Mouse (Mus musculus) cerebellum, postnatal 14 days (tissue): Measurements from ENCODE around the gene Tdgf1.

Experiments used
- DNase-seq, 2 experiments: peaks; one replicate each; pipeline ENCODE4 v3.0.0; 2021; ENCODE audit warnings: mixed read lengths in 2 of 2

The Tdgf1 gene

DNA sequence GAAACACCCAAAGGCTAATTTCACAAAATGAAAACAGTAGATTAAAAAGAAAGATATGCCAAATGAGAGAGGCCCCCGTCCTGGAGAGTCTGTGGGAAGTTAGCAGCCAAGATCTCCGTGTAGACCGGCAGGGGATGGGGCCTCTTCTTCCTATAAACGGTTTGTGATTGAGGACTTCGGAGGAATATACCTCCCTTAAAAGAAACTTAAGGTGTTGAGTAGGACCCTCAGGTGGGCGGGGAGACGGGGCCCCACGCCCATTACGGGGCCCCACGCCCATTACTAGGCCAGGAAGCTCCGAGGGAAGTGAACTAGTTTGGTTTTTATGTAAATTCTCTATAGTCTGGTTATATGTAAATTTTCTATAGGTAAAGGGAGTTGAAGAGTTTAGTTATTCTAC lies at the start of gene Tdgf1:
TSS of gene Tdgf1 (minus strand) at position 233 of the 400 bp plus-strand sequence.
- DNase-seq, result no peak

DNA sequence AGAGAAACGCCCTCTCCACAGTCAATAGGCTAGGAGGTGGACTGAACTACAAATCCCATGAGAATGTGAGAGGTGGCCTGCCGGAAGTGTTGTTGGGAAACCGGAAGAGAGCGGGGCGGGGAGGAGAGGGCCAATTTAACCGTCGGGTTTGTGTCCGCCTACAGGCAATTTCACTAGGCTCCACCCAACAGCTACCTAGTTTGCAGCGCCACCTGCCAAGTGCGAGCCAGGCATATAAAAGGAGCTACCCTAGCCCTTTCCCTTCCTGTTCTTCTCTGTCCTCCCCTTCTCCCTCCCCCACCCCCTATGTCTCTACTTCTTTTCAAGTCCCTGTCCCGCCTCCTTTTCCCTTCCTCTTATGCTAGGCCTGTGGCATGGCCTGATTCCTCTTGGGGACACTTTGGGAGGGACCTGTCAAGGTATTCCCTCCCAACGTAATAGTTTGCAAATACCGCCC lies 48.8 kb upstream of the Tdgf1 start:
- DNase-seq, result peak; percentile 71 to 74

DNA sequence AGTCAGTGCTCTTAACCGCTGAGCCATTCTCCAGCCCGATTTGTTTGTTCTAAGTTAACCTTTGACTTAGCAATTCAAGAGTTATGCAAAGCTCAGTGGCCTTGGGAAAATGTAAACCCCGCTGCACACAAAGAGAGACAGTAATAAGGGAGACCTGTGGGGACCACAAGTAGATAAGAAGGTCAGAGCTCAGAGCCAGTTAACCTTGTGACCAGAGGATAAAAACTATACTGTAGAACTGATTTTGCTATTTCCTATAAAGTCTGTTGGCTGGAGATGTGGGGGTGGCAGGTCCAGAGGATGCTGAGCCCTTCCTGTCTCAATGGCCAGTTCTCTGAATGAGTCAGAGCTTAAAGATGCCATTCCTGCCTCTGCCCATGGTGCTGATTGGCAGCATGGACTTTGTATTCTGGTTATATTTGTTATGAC lies 47.3 kb upstream of the Tdgf1 start:
- no peak for DNase-seq

DNA sequence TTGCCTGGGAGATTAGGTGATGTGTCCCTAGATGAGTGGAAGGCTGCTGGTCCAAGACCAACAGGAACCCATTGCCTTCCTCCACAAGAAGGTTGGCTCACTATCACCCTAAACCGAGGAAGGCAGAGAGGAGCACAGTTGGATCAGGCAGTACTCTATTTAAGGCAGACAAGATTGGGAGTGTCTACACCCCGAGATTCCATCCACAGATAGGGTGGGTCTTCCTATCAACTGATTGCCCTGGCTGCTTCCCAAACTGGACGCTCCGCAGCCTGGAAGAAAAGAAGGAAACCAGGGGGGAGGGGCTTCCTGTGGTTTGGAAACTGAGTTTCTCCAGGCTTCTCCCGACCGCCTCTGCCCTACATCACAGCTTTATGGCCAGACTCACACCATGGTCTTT lies 44.2 kb upstream of the Tdgf1 start, which contains the start of gene Rtp3:
TSS of gene Rtp3 (minus strand) at position 380 of the 400 bp plus-strand sequence.
- DNase-seq, result no peak

DNA sequence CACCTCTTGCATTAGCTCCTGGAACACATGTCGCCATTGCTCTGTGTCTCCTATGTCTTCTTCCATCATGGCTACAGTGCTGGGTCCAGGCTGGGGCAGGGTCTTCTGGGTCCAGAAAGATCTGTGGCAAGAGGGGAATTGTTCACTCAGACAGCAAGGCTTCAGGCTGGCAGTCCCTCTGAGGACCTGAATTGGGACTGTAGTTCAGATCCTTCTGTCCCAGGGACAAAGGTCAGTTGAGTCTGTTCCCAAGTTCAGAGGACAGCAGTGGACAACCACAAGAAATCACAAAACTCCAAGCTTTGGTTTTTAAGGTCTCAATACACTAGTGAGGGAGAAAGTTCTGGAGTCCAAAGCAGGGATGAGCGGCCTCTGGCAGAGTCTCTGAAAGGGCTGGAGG lies 43.6 kb upstream of the Tdgf1 start:
- no peak for DNase-seq

DNA sequence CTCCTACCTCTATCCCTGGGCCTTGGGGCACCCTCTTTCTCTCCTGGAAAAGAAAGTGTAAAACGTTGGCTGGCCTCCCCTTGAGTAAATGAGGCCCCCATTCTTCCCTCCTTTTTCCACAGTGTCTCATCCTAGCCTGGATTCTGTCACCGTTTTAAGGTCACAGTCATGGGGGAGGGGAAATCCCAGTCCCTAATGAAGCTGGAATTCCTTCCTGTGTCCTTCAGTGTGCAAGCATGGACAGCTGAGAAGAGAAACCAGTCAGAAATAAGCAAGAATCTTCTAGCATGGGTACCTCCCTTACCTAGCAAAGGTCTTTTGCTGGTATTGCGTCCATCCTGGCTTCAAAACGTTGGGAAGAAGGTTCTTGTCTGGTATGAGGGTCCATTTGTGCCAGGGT lies 43.2 kb upstream of the Tdgf1 start:
- no peak for DNase-seq

DNA sequence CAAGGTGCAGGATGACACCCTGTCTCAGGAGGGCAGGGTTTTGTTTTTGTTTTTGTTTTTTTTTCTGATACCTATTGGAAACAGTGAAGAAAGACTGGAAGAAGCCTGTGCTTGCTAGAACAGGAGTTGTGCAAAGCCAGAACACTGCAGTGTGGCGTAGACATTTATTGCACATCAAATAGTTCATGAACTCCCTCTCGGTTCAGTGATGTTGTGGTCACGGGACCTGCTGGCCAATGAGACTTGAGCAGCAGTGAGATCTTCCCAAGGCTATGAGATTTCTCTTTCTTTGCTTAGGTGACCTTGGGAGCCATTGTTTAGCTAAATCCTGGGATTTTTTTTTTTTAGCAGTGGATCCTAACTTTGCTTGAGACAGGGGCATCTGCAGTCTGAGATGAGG lies 42.1 kb upstream of the Tdgf1 start:
- DNase-seq, result no peak

DNA sequence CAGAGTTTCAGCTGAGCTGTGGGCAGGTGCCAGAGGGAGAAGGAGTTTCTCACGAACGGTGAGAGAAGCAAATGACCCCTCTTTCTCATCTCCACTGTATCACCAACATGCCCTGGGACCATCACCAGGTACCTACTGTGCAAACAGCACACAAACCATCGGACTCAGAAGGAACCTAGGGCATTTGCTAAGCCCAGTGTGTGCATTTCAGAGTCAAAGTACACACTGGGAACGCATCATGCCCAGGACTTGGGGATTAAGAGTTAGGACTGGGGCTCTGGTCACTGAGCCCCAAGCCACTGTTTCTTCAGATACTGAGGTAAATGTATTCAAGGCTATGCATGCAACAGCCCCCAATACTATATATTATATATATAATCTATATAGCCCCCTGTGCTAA lies 41.4 kb upstream of the Tdgf1 start:
- no peak for DNase-seq

DNA sequence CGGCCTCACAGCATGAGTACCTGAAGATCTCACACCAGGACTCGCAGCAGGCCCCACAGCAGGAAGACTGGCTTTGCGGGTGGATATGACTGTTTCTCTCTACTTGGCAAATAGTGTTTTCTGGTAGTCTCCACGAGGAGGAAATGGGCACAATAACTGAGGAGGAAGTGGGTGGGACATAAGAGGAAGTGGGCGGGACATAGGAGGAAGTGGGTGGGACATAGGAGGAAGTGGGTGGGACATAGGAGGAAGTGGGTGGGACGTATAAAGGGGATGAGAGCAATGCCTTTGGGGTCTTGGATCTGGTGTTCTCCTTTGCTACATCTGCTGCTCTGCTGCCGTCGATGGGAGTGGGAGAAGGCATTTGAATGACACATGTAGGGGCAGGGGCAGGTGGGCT lies 40.0 kb upstream of the Tdgf1 start:
- no peak for DNase-seq

DNA sequence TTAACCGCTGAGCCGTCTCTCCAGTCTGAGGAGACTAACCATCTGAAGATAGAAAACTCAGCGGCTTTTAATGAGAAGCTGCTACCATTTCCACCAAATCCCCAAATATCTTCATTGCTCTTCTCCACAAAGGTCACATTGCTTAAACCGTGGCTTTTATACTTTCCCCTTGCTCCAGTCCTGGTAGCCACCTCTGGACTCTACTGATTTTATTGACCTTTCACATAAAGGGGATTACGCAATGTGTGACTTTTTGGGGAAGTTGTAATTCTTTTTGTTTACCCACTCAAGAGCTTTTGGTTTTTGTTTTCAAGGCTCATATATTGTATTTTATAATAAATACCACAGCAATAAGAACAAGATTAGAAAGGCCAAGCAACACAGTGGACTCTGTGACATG lies 39.6 kb upstream of the Tdgf1 start:
- no peak for DNase-seq

DNA sequence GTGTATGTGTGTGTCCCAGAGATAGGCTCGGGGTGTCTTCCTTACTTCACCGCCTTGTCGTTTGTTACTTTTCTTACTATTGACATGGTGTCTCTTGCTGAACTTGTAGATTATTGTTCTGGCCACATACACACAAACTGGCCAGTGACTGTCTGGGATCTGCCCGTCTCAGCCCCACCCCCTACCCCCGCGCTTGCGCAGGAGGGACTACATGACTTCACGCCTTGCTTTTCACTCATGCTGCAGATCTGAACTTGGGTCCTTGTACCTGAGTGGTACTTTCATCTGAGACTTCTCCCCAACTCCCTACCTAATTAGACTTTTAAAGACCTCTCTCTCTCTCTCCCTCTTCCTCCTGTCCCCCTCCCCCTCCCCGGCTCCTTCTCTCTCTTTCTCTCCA lies 38.1 kb upstream of the Tdgf1 start:
- no peak for DNase-seq

DNA sequence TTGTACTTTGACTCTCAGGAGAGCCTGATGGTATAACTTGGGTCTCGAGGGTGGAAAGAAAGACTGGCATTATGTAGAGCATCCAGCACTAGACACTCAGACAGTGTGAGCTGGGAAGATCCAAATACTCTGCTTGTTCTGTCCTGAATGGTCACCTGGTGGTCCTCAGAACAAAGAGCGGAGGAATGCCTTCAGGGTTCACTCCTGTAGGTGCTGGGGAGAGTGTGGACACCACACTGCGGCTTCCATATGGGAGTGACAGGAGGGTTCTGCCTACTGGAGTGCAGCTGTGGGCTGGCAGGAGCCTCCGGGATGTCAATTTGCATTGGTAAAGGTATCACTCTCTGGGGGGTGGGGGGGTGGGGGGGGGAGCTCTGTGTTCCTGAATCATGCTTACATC lies 36.4 kb upstream of the Tdgf1 start:
- no peak for DNase-seq

DNA sequence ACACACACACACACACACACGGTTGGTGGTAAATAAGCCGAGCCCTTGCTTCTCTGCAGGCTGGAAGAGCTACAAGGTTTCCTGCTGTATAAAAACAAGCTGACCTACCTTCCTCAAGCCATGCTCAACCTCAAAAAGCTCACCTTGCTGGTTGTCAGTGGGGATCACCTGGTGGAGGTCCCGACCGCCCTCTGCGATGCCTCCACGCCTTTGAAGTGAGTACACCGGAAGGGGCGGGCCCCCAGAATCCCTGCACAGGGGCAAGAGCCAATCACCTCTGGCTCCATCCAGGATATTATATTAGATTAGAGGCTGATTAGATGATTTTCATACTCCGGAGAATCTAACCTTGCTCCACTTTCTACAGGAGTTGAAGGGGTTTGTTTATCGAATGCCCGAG lies 33.5 kb upstream of the Tdgf1 start:
- DNase-seq, result no peak

DNA sequence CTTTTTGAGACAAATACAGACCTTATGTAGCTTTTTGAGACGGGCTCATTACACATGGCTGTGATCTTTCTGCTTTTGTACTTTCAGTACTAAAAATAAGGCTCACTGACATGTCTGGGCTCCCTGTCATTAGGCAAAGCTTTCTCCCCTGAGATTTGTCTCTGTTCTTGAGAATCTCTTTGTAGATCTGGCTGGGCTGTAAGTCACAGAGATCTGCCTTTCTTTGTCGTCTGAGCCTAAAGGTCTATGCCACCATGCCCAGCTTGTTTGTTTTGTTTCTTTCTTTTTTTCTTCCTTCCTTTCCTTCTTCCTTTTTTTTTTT lies 19.9 kb upstream of the Tdgf1 start:
- no peak for DNase-seq

DNA sequence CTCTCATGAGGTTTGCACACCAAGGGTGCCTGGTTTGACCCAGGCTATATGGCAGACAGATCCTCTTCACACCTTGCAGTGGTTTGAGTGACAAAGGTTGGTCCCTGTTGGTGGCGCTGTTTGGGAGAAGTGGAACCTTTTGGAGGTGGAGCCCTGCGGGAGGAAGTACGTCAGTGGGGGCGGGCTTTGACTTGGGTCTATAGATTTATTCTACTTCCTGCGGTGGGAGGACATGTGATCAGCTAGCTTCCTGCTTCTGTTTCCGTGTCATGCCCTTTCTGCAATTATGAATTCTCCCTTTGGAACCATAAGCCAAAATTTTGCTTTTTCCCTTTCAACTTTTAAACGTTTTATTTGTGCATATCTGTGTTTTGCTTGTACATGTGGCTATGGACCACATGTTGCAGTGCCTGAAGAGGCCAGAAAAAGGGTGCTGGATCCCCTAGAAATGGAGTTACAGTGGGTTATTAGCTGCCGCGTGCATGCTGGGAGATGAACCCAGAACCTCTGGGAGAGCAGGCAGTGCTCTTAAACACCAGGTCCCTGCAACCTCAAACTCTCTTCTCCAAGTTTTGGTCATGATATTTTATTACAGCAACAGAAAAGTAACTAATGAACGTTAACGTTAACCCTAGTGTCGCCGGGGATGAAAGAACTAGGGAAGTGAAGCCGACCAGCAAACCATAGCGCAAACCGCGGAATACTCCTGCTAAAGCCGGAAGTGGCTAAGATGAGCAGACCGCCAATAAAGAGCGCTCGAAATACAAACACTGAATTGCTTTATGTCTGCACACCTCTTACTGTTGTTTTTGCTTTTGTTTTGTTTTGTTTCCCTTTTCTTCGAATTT lies 19.3 kb upstream of the Tdgf1 start:
- DNase-seq, result no peak

DNA sequence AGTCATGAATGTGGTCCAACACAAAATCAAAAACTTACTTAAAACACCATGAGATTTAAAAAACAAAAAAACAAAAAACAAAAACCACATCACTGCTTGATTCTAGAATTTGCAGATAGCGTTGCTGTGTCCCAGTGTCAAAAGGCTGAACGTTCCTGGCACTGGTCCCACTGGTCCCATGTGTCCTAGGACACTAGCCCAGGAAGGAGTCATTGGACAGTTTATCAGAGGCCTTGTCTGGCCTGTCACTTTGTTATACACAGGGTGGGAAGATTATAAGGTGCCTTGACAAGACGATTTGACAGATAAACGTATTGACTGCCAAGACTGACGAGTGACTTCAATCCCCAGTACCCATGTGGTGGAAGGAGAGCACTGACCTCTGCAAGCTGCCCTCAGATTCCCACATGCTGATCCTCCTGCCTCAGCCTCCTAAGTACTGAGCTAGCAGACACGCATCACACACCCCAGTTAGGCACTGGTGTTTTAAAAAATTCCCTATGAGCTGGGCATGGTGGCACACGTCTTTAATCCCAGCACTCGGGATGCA lies 17.7 kb upstream of the Tdgf1 start:
- DNase-seq, result no peak

DNA sequence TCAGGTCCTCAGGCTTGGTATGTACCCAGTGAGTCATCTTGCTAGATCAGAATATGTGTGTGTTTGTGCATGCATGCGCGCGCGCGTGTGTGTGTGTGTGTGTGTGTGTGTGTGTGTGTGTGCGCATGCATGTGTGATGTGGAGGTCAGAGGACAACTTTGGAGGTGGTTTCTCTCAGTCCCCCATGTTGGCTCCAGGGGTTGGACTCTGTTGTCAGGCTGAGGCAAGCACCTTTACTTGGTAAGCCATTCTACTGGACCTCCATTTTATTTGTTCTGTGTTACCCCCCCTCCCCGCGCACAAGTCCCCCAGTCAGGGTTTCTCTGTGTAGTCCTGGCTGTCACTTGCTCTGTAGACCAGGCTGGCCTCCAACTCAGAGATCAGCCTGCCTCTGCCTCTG lies 15.4 kb upstream of the Tdgf1 start:
- no peak for DNase-seq

DNA sequence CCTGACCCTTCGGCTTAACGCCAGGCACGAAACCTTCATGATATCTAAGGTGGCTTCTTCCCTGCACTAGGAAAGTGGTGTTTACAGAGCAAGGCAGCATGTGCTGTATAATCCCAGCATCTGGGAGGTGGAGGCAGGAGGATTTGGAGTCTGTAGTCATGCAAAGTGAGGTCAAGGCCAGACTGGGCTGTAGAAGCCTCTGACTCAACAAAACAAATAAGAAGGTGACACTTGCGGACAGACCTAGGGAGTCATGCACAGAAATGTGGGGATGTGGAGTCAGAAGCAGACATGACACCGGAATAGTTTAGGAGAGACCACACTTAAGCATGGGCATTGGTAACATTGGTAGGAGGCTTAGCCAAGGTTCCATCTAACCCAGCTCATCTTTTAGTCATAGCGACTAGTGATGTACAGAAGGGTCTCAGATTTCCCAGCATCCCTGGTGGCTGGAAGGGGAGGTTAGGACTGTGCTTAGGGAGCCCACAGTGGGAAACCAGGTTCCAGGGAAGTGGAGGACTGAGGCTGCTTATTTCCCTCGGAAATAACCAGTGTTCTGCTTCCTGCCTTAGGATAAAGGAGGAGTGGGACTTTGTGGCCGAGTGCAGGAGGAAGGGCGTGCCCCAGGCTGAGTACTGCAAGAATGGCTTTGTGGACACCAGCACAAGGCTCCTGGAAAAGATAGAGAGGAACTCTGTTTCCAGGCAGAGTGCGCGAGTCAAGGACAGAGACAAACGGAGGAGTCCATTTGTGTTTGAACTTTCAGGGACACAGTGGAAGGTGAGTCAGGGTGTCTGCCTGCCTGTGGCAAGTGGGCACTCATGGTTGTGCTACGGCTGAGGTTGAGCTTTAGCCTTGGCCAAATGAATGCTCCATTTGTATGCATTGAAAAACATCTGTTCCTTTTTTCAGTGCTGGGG lies 14.5 kb upstream of the Tdgf1 start:
- no peak for DNase-seq

DNA sequence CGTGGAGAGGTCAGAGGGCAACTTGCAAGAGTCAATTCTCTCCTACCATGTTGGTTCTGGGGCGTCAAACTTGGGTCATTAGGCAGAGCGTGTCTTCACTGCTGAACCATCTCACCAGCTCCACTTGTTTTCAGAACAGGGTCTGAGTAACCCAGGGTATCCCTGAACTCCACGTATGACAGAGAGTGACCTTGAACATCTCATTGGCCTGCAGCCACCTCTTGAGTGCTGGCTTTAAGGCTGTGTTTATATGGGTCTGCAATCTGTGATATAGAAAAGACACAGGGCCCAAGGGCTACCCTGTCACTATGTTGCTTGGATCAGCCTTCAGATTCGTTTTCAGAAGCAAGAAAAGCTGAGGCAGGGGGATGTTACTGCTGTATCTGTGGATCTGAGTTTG lies 13.7 kb upstream of the Tdgf1 start:
- DNase-seq, result no peak

DNA sequence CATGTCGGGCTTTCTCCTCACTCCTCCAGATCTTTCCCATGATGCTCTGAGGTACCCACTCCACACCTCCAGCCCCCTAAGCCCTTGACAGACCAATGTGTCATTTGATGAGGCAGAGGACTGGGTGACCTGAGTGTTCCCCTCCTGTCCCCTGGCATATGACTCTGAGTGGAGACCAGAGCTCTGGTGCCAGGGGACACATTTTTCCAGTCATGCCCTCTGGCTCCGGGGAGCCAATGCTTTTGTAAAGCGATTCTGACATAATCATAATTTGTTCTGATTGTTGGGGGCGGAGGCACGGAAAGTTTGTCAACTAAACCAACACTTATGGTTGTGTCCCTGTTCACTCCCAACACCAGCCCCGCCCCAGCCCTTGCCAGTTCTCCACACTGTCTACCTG lies 10.0 kb upstream of the Tdgf1 start:
- DNase-seq, result no peak

DNA sequence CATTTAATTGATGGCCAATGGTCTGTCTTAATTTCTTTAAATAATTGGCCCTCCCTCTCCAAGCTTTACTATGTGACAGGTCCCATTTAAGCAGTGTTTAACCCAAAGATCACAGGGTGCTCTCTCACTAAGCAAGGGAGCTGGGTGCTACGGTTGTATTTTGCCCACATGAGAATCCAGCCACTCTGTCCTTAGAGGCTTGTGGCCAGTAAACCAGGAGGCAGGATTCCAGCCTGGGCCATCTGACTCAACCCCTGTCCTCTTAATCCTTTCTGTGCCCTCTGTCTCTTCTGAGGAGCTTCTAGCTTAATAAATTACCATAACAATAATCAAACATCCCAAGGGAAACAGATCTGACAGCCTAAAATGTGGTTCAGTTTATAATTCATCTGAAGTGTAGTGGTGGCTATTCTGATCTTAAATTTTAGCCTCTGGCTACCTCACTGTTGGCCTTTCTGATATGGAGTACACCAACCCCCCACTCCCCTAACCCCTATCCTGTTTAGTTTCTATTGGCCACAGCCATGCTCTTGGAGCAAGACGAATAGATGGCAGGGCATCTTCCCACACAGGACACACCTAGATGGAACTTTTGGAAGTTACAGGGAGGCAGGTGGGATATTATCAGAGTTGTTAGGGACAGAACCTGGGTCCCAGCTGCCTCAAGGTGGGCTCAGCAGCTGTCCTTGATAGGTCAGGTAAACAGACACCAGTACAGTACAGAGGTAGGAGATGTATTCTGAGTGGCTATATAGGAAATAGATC lies 8.9 kb upstream of the Tdgf1 start:
- no peak for DNase-seq

DNA sequence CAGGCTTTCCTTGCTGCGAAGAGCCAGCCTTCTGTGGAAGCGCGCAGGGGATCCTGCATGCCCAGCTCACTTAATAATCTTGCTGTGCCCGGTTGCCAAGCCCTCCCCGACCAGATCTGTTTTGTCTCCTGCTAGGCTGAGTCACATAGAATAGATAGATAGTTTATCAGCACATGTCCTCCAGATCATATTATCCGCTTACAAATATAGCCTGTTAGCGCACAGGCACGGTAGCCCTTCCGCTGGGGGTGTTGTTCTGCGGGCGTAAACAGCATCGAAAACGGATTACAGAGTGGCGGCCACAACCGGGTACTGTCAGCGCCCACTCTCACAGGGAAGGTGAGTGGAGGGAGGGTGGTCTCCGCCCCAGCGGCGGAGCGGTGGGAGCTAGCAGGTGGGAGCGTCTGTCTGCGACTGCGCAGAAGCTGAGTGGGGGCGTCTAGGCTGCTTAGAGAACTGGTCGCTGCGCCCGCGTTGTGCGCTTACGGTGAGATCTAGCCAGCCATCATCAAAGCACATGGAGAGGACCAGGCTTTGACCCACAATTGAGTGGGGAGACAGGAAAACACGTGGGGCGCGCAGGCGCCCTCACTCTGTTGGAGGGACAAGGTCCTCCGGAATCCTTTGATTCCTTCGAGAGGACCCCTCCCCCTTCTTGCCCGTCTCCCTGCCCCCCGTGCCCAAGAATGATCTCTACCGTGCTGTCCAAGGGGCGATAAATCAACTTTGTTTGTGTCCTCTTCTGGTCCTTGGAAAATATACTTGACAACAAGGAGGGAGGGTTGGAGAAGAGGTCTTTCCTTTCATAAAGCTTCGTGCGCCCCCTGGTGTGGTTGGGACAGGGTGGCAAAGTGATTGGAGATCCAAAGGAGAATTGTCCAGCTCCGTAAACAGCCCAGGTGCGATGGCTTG lies 7.8 kb upstream of the Tdgf1 start:
- DNase-seq, result peak; percentile 73 to 84
